Mouse (Mus musculus) testis, postnatal 14 days (tissue): ENCODE data around the gene Plin3.
A peak's percentile ranks its signal among the peaks of the same experiment; 100 is the strongest.

Experiments used
- DNase-seq: peaks from one replicate; pipeline ENCODE4 v3.0.0; 2021; ENCODE audit warnings: low spot score

Gene Plin3

GRCm38 (mm10) chr17:56241541-56242401 is 50.9 kb downstream of the Plin3 start:
- DNase-seq = peak; percentile 86

GRCm38 (mm10) chr17:56233818-56234469 is 58.7 kb downstream of the Plin3 start:
- DNase-seq = peak; percentile 47

GRCm38 (mm10) chr17:56233389-56233788 is 59.3 kb downstream of the Plin3 start:
- DNase-seq = no peak

GRCm38 (mm10) chr17:56229943-56230342 is 62.7 kb downstream of the Plin3 start:
- DNase-seq = no peak
